In genomic region chr6:50180189-50180588, GRCm38 (mm10) we compare ENCODE assay signal across 11 mouse cellular contexts.
DNase-seq lines count a peak whose midpoint lies in the region; ATAC-seq lines count a peak whose summit lies in the region.
"Had no signal": no experiment of that assay in that cellular context is flagged by ENCODE, and none has a peak within 500 bp of the region (broad histone marks: within the 10 kb centered on the region; RNA-seq: fewer than 3 reads in every experiment).

No protein-coding gene starts in this region.

- 61% methylated on average over 4 of the region's 4 CpGs for WGBS in kidney, embryonic 15.5 days

- no peak overlapping the region for H3K4me3 ChIP-seq in kidney, embryonic 15.5 days (replicated peaks)
- H3K4me3 ChIP-seq: embryonic facial prominence, embryonic 13.5 days; liver, embryonic 15.5 days; neural tube, embryonic 12.5 days had no signal

- H3K27ac ChIP-seq in kidney, embryonic 15.5 days, result no peak overlapping the region
- H3K27ac ChIP-seq: embryonic facial prominence, embryonic 13.5 days; liver, embryonic 15.5 days; neural tube, embryonic 12.5 days had no signal

- ATAC-seq in kidney, embryonic 15.5 days (replicated peaks; ENCODE audit: low FRiP score), result no peak
- no peak for ATAC-seq in megakaryocyte, adult 5-6 weeks (ENCODE audit: poor library complexity, severe bottlenecking)

- H3K9ac ChIP-seq in kidney, embryonic 15.5 days, result no peak overlapping the region
- H3K9ac ChIP-seq: embryonic facial prominence, embryonic 13.5 days; liver, embryonic 15.5 days; neural tube, embryonic 12.5 days had no signal

- H3K36me3 ChIP-seq in kidney, embryonic 15.5 days, result peaks cover 29% of the 10 kb centered on the region

- no peaks in the 10 kb centered on the region for H3K27me3 ChIP-seq in kidney, embryonic 15.5 days
- H3K27me3 ChIP-seq: embryonic facial prominence, embryonic 13.5 days; liver, embryonic 15.5 days; neural tube, embryonic 12.5 days had no signal

- 0 out of 2 replicates have a peak, but pooled peaks cover 2% of the 10 kb centered on the region for H3K4me1 ChIP-seq in kidney, embryonic 15.5 days
- H3K4me1 ChIP-seq: embryonic facial prominence, embryonic 13.5 days; liver, embryonic 15.5 days; neural tube, embryonic 12.5 days had no signal

- H3K9me3 ChIP-seq in kidney, embryonic 15.5 days (replicated peaks), result no peaks in the 10 kb centered on the region
- H3K9me3 ChIP-seq: embryonic facial prominence, embryonic 13.5 days; liver, embryonic 15.5 days; neural tube, embryonic 12.5 days had no signal

- peak; percentile 27 to 55 for DNase-seq in cerebellum, postnatal 10 days
- DNase-seq in cerebellum, adult 11 months, result no peak
- peak; percentile 52 for DNase-seq in kidney, adult 9 months
- peak; percentile 9 for DNase-seq in 3134 (ENCODE audit: extremely low read depth, insufficient read length, low spot score)
- DNase-seq in brain, adult 2 months (ENCODE audit: low read depth, low spot score), result peak; percentile 36
- DNase-seq in right cerebral cortex, adult 2 months (ENCODE audit: low spot score in 2 of 2), result no peak

- no peak overlapping the region for H3K4me2 ChIP-seq in kidney, embryonic 15.5 days
- H3K4me2 ChIP-seq: embryonic facial prominence, embryonic 13.5 days; liver, embryonic 15.5 days; neural tube, embryonic 12.5 days had no signal

Comparison
In these comparisons a context has a peak if more than half of its experiments do, and no peak if none do; other contexts are left out.
1. DNase-seq: peak in cerebellum, postnatal 10 days (2 of 2), kidney, adult 9 months (single experiment), 3134 (single experiment) and brain, adult 2 months (single experiment); none in cerebellum, adult 11 months (single experiment) and right cerebral cortex, adult 2 months (0 of 2).